Mouse (Mus musculus) MEL (cell line): Measurements from ENCODE around the gene Gm10577. TPM values are rescaled to one million over a fixed set of nuclear protein-coding genes. Genes with fewer than 3 reads are reported as not detected.

Experiments
- DNase-seq: peaks from one replicate; pipeline ENCODE4 v3.0.0; 2011; ENCODE audit warnings: low read depth, low spot score
- H3K27ac ChIP-seq: 2 replicates; pipeline ENCODE4 v1.5.1; 2012; ENCODE audit warnings: low read depth, mild to moderate bottlenecking, control low read depth, low read length, moderate library complexity; ENCODE audit not compliant: control insufficient read depth
- H3K27me3 ChIP-seq, 2 experiments: fragments of 150-350 bp in 1 of 2; sonication (generic) in 1 of 2; 2 replicates each; pipeline ENCODE4 v1.6.1; 2012; ENCODE audit warnings: low read length in 2 of 2, mild to moderate bottlenecking in 2 of 2, improper control_type of control experiment in 1 of 2, moderate library complexity in 1 of 2; ENCODE audit not compliant: insufficient read depth in 2 of 2, control insufficient read depth in 1 of 2
- H3K36me3 ChIP-seq, 2 experiments: 2 replicates each; pipeline ENCODE4 v1.6.1; 2012 to 2014; ENCODE audit warnings: low read length in 2 of 2, improper control_type of control experiment in 1 of 2, inconsistent platforms in 1 of 2, mild to moderate bottlenecking in 1 of 2; ENCODE audit not compliant: insufficient read depth in 2 of 2, control insufficient read depth in 1 of 2
- H3K4me1 ChIP-seq, 2 experiments: fragments of 150-350 bp in 1 of 2; sonication (generic) in 1 of 2; 2 replicates each; pipeline ENCODE4 v1.6.1; 2012; ENCODE audit warnings: low read length in 2 of 2, improper control_type of control experiment in 1 of 2, mild to moderate bottlenecking in 1 of 2; ENCODE audit not compliant: insufficient read depth in 2 of 2, control insufficient read depth in 1 of 2
- H3K4me3 ChIP-seq, 2 experiments: fragments of 150-350 bp in 1 of 2; sonication (generic) in 1 of 2; 2 replicates each; pipeline ENCODE4 v1.5.1; 2012; ENCODE audit warnings: low read depth in 2 of 2, low read length in 2 of 2, mild to moderate bottlenecking in 2 of 2, moderate library complexity in 2 of 2, control low read depth in 1 of 2, improper control_type of control experiment in 1 of 2; ENCODE audit not compliant: control insufficient read depth in 1 of 2, insufficient read depth in 1 of 2
- H3K79me2 ChIP-seq: 2 replicates; pipeline ENCODE4 v1.6.1; 2012; ENCODE audit warnings: mild to moderate bottlenecking, low read length, moderate library complexity; ENCODE audit not compliant: control insufficient read depth, poor library complexity, insufficient read depth
- H3K9ac ChIP-seq: 2 replicates; pipeline ENCODE4 v1.6.1; 2012; ENCODE audit warnings: low read depth, mild to moderate bottlenecking, control low read depth, low read length, moderate library complexity; ENCODE audit not compliant: control insufficient read depth, poor library complexity, severe bottlenecking
- H3K9me3 ChIP-seq: fragments of 150-350 bp; sonication (generic); replicated peaks from 2 replicates; pipeline ENCODE4 v1.6.1; 2012; ENCODE audit warnings: mild to moderate bottlenecking, low read length, improper control_type of control experiment, moderate library complexity; ENCODE audit not compliant: insufficient read depth
- BHLHE40 ChIP-seq: IDR thresholded peaks from 2 replicates; pipeline ENCODE4 v1.6.1; 2012; ENCODE audit warnings: low read depth, mild to moderate bottlenecking, inconsistent platforms, low read length, improper control_type of control experiment, borderline replicate concordance
- CHD1 ChIP-seq: IDR thresholded peaks from 2 replicates; pipeline ENCODE4 v1.6.1; 2012; ENCODE audit warnings: low read depth, mild to moderate bottlenecking, inconsistent platforms, low read length, improper control_type of control experiment
- CTCF ChIP-seq, 3 experiments: IDR thresholded peaks in 2 of 3; conservative IDR thresholded peaks in 1 of 3; 2 replicates each; pipeline ENCODE4 v1.5.1; 2011 to 2012; ENCODE audit warnings: low read length in 3 of 3, low read depth in 2 of 3, mild to moderate bottlenecking in 2 of 3, improper control_type of control experiment in 1 of 3, inconsistent platforms in 1 of 3, mixed read lengths in 1 of 3, moderate library complexity in 1 of 3; ENCODE audit not compliant: control insufficient read depth in 1 of 3, insufficient read depth in 1 of 3, poor library complexity in 1 of 3, severe bottlenecking in 1 of 3
- E2F4 ChIP-seq: IDR thresholded peaks from 2 replicates; pipeline ENCODE4 v1.6.1; 2011; ENCODE audit warnings: low read depth, low read length, improper control_type of control experiment, borderline replicate concordance
- EP300 ChIP-seq, 2 experiments: IDR thresholded peaks; 2 replicates each; pipeline ENCODE4 v1.6.1; 2011; ENCODE audit warnings: improper control_type of control experiment in 2 of 2, low read length in 2 of 2, low read depth in 1 of 2, mild to moderate bottlenecking in 1 of 2
- ETS1 ChIP-seq: IDR thresholded peaks from 2 replicates; pipeline ENCODE4 v1.6.1; 2012; ENCODE audit warnings: low read depth, mild to moderate bottlenecking, inconsistent platforms, low read length, improper control_type of control experiment, moderate library complexity
- GABPA ChIP-seq: IDR thresholded peaks from 2 replicates; pipeline ENCODE4 v1.6.1; 2012; ENCODE audit warnings: low read depth, mild to moderate bottlenecking, inconsistent platforms, low read length, improper control_type of control experiment, moderate library complexity
- GATA1 ChIP-seq: IDR thresholded peaks from 2 replicates; pipeline ENCODE4 v1.6.1; 2011; ENCODE audit warnings: low read depth, low read length, improper control_type of control experiment
- HCFC1 ChIP-seq: IDR thresholded peaks from 2 replicates; pipeline ENCODE4 v1.6.1; 2012; ENCODE audit warnings: low read depth, mild to moderate bottlenecking, inconsistent platforms, low read length, improper control_type of control experiment, moderate library complexity
- KAT2A ChIP-seq: conservative IDR thresholded peaks from 2 replicates; pipeline ENCODE4 v1.6.1; 2012; ENCODE audit warnings: low read depth, low read length, improper control_type of control experiment, inconsistent platforms
- MAFK ChIP-seq: IDR thresholded peaks from 2 replicates; pipeline ENCODE4 v1.6.1; 2011; ENCODE audit warnings: low read depth, mild to moderate bottlenecking, low read length, improper control_type of control experiment, borderline replicate concordance
- MAX ChIP-seq: IDR thresholded peaks from 2 replicates; pipeline ENCODE4 v1.6.1; 2011; ENCODE audit warnings: low read length, improper control_type of control experiment
- MAZ ChIP-seq: IDR thresholded peaks from 2 replicates; pipeline ENCODE4 v1.6.1; 2012; ENCODE audit warnings: low read depth, mild to moderate bottlenecking, inconsistent platforms, low read length, improper control_type of control experiment
- MEF2A ChIP-seq: IDR thresholded peaks from 2 replicates; pipeline ENCODE4 v1.6.1; 2014; ENCODE audit warnings: low read depth, mild to moderate bottlenecking, inconsistent platforms, low read length, improper control_type of control experiment; ENCODE audit not compliant: poor library complexity, insufficient replicate concordance, severe bottlenecking; ENCODE audit errors: extremely low read depth
- MXI1 ChIP-seq: IDR thresholded peaks from 2 replicates; pipeline ENCODE4 v1.6.1; 2011; ENCODE audit warnings: mild to moderate bottlenecking, low read depth, low read length, improper control_type of control experiment
- MYB ChIP-seq: IDR thresholded peaks from 2 replicates; pipeline ENCODE4 v1.6.1; 2011; ENCODE audit warnings: mild to moderate bottlenecking, low read depth, low read length, improper control_type of control experiment
- NELFE ChIP-seq: IDR thresholded peaks from 2 replicates; pipeline ENCODE4 v1.6.1; 2011; ENCODE audit warnings: low read depth, low read length, improper control_type of control experiment
- NRF1 ChIP-seq: IDR thresholded peaks from 2 replicates; pipeline ENCODE4 v1.6.1; 2014; ENCODE audit warnings: low read depth, mild to moderate bottlenecking, inconsistent platforms, low read length, improper control_type of control experiment, moderate library complexity; ENCODE audit not compliant: poor library complexity, insufficient read depth, severe bottlenecking
- POLR2A ChIP-seq, 2 experiments: IDR thresholded peaks; 2 replicates each; pipeline ENCODE4 v1.6.1; 2011 to 2012; ENCODE audit warnings: low read length in 2 of 2, mild to moderate bottlenecking in 2 of 2, control low read depth in 1 of 2, improper control_type of control experiment in 1 of 2, low read depth in 1 of 2, moderate library complexity in 1 of 2; ENCODE audit not compliant: control insufficient read depth in 1 of 2, insufficient read depth in 1 of 2, poor library complexity in 1 of 2
- POLR2AphosphoS2 ChIP-seq: IDR thresholded peaks from 2 replicates; pipeline ENCODE4 v1.6.1; 2011; ENCODE audit warnings: low read length, improper control_type of control experiment
- POLR2AphosphoS5 ChIP-seq: IDR thresholded peaks from 2 replicates; pipeline ENCODE4 v1.6.1; 2012; ENCODE audit warnings: low read depth, borderline replicate concordance, mild to moderate bottlenecking, inconsistent platforms, low read length, moderate library complexity, mixed read lengths
- RAD21 ChIP-seq: IDR thresholded peaks from 2 replicates; pipeline ENCODE4 v1.6.1; 2011; ENCODE audit warnings: mild to moderate bottlenecking, low read depth, low read length, improper control_type of control experiment
- SIN3A ChIP-seq: IDR thresholded peaks from 2 replicates; pipeline ENCODE4 v1.6.1; 2012; ENCODE audit warnings: low read length, improper control_type of control experiment, inconsistent platforms
- SMC3 ChIP-seq: IDR thresholded peaks from 2 replicates; pipeline ENCODE4 v1.6.1; 2011; ENCODE audit warnings: low read depth, low read length, improper control_type of control experiment
- TBP ChIP-seq: IDR thresholded peaks from 2 replicates; pipeline ENCODE4 v1.8.0; 2011; ENCODE audit warnings: low read depth, low read length, improper control_type of control experiment
- USF1 ChIP-seq: IDR thresholded peaks from 2 replicates; pipeline ENCODE4 v1.6.1; 2014; ENCODE audit warnings: low read depth, mild to moderate bottlenecking, inconsistent platforms, low read length, improper control_type of control experiment, moderate library complexity
- USF2 ChIP-seq, 2 experiments: IDR thresholded peaks; 2 replicates each; pipeline ENCODE4 v1.6.1; 2011 to 2012; ENCODE audit warnings: improper control_type of control experiment in 2 of 2, low read length in 2 of 2, borderline replicate concordance in 1 of 2, inconsistent platforms in 1 of 2, low read depth in 1 of 2, mild to moderate bottlenecking in 1 of 2; ENCODE audit not compliant: insufficient read depth in 1 of 2
- ZKSCAN1 ChIP-seq: IDR thresholded peaks from 2 replicates; pipeline ENCODE4 v1.6.1; 2012; ENCODE audit warnings: low read depth, mild to moderate bottlenecking, inconsistent platforms, low read length, improper control_type of control experiment, moderate library complexity
- ZMIZ1 ChIP-seq: IDR thresholded peaks from 2 replicates; pipeline ENCODE4 v1.6.1; 2012; ENCODE audit warnings: low read depth, mild to moderate bottlenecking, inconsistent platforms, low read length, improper control_type of control experiment, moderate library complexity
- polyA plus RNA-seq, 2 experiments: library from polyadenylated mRNA; stranded (reverse) in 1 of 2; unstranded in 1 of 2; fragments of >175 nt in 1 of 2; fragments of >200 nt in 1 of 2; gene quantifications; 2 replicates each; pipeline versions ENCODE4 v1.2.1 to v1.2.4; 2012; ENCODE audit warnings: low replicate concordance in 2 of 2, low read depth in 1 of 2; ENCODE audit not compliant: insufficient read length in 2 of 2, insufficient read depth in 1 of 2, missing spikeins in 1 of 2
- total RNA-seq: library from RNA; depleted of rRNA; stranded (reverse); fragments of 300-350 nt; gene quantifications from 2 replicates; pipeline ENCODE4 v1.2.3, GENCODE M21; 2012

Gene Gm10577
- total and polyA plus RNA-seq, 3 experiments, result not detected

DNA sequence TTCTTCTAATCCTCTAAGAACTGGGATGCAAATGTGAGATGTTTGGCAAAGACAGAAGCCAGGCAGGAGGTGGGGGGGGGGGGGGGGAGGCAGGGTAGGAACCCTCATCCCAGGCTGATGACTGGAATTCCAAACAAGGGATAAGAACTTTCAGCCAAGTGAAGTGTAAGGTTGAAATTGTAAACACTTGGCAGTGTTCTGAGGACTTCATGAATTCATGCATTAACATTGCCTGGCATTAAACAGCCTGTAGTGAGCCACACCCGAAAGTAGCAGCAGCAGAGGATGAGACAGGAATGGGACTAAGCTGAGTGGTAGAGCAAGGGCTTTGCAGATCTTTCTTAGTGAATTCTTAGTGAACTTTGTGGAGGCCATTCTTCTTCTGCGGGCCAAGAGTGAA is 6.5 kb upstream of the Gm10577 start:
- no peaks in the 10 kb centered on the region for H3K9me3 ChIP-seq
- no peak overlapping the region for H3K27ac ChIP-seq
- no peak for TF ChIP-seq SMC3
- TF ChIP-seq GABPA, result no peak
- TF ChIP-seq E2F4, result no peak
- no peak for TF ChIP-seq MEF2A
- no peak for TF ChIP-seq MYB
- TF ChIP-seq ETS1, result no peak
- no peak for TF ChIP-seq CHD1
- no peak for TF ChIP-seq RAD21
- no peak for TF ChIP-seq NELFE
- no peak for TF ChIP-seq USF2 (IDR thresholded peaks at IDR 0.05; ENCODE audit: borderline replicate concordance in 1 of 2, insufficient read depth in 1 of 2, low read depth in 1 of 2, low read length in 2 of 2)
- TF ChIP-seq KAT2A, result no peak
- TF ChIP-seq POLR2AphosphoS2, result no peak
- TF ChIP-seq POLR2AphosphoS5, result no peak
- TF ChIP-seq EP300 (IDR thresholded peaks at IDR 0.05; ENCODE audit: low read depth in 1 of 2, low read length in 2 of 2), result no peak
- TF ChIP-seq MXI1, result no peak
- TF ChIP-seq MAFK, result no peak
- no peak for TF ChIP-seq HCFC1
- TF ChIP-seq CTCF (IDR thresholded peaks at IDR 0.05 in 2 of 3, conservative IDR thresholded peaks at IDR 0.05 in 1 of 3; ENCODE audit: control insufficient read depth in 1 of 3, insufficient read depth in 1 of 3, low read depth in 2 of 3, low read length in 3 of 3, poor library complexity in 1 of 3, severe bottlenecking in 1 of 3), result no peak
- no peak for TF ChIP-seq BHLHE40

DNA sequence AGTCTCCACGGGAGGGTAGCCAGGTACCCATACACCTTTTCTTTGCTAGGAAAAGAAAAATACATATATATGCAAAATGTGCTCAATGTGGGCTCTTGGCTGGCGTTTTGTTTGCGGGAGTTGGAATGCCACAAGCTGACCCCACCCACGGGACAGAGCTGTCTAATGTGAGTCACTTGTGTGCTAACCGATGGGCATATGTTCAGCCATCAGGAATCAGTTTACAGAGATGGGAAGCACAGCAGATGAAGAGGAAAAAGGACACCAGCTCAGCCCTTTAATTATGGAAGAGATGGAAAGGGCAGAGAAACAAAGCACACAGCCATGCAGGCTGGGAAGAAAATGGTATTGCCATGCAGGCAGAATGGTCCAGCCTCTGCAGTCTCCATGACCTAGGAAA is 6.1 kb upstream of the Gm10577 start:
- no peaks in the 10 kb centered on the region for H3K36me3 ChIP-seq
- no peaks in the 10 kb centered on the region for H3K9me3 ChIP-seq
- no peaks in the 10 kb centered on the region for H3K79me2 ChIP-seq
- no peak for TF ChIP-seq MAZ
- TF ChIP-seq MEF2A, result no peak
- no peak for TF ChIP-seq NRF1
- TF ChIP-seq CTCF (IDR thresholded peaks at IDR 0.05 in 2 of 3, conservative IDR thresholded peaks at IDR 0.05 in 1 of 3; ENCODE audit: control insufficient read depth in 1 of 3, insufficient read depth in 1 of 3, low read depth in 2 of 3, low read length in 3 of 3, poor library complexity in 1 of 3, severe bottlenecking in 1 of 3), result no peak
- TF ChIP-seq GATA1, result no peak
- no peak for TF ChIP-seq ZMIZ1
- TF ChIP-seq MAX, result no peak
- no peak for TF ChIP-seq SIN3A
- no peak for TF ChIP-seq HCFC1
- no peak for TF ChIP-seq TBP
- TF ChIP-seq POLR2A (IDR thresholded peaks at IDR 0.05; ENCODE audit: control insufficient read depth in 1 of 2, insufficient read depth in 1 of 2, low read depth in 1 of 2, low read length in 2 of 2, poor library complexity in 1 of 2), result no peak
- no peak for TF ChIP-seq NELFE
- no peak for TF ChIP-seq KAT2A
- no peak for TF ChIP-seq E2F4
- no peak for TF ChIP-seq MXI1
- no peak for TF ChIP-seq POLR2AphosphoS5
- no peak for TF ChIP-seq USF1
- no peak for TF ChIP-seq ZKSCAN1
- TF ChIP-seq MYB, result no peak
- TF ChIP-seq, all 39 proteins: peak for 0
- H3K27me3 ChIP-seq, result no peaks in the 10 kb centered on the region; a peak in 1 of 4 replicates
- H3K4me1 ChIP-seq, result no peaks in the 10 kb centered on the region
- H3K9ac ChIP-seq, result no peak overlapping the region
- DNase-seq, result no peak
- no peak overlapping the region for H3K27ac ChIP-seq
- H3K4me3 ChIP-seq, result no peak overlapping the region

More for the DNA sequence above, 6.5 kb upstream of the Gm10577 start:
- Histone ChIP-seq H3K27me3 (no peaks in the 10 kb centered on the region; a peak in 1 of 4 replicates), H3K9ac (no peak overlapping the region), H3K4me3 (no peak overlapping the region), H3K79me2 (no peaks in the 10 kb centered on the region), H3K4me1 (no peaks in the 10 kb centered on the region), H3K36me3 (no peaks in the 10 kb centered on the region)
- no peak for DNase-seq
